Mouse (Mus musculus): ENCODE measurements around the gene Mup5. TPM values are rescaled to one million over a fixed set of nuclear protein-coding genes. Genes with fewer than 3 reads are reported as not detected.
"Not testable (repeated sequence)": the region's sequence is repeated elsewhere in the genome, so short reads cannot be mapped to it uniquely, and the experiment has no call there.

Mup5 gene
- polyA plus RNA-seq, 1 experiment from 2014 or later: not detected

DNA sequence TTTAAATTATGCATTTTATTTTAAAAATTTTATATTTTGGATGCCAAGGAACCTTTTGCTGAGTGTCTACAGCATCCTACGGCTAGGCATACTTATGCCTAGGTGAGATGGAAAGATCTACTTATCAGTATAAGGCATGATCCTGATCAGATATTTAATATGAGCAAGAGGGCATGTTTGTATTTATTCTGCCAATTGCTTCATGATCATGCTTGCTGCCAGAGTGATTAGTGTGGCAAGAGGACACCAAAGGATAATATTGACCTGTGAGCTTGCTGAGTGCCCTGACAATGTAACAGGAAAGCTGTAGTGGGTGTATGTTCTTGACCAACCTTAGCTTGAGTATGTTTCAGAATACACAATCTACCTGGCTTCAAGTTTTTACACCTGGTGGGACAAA is 45.3 kb downstream of the Mup5 start:
- ATAC-seq (ENCODE audit: low read depth); H3K9ac ChIP-seq; H3K4me3 ChIP-seq; H3K4me2 ChIP-seq; H3K9me3 ChIP-seq; H3K4me1 ChIP-seq (replicated peaks); H3K27me3 ChIP-seq; H3K36me3 ChIP-seq; H3K27ac ChIP-seq (replicated peaks): not testable (repeated sequence)
- WGBS: 96% methylated on average over 1 of the region's 1 CpGs

DNA sequence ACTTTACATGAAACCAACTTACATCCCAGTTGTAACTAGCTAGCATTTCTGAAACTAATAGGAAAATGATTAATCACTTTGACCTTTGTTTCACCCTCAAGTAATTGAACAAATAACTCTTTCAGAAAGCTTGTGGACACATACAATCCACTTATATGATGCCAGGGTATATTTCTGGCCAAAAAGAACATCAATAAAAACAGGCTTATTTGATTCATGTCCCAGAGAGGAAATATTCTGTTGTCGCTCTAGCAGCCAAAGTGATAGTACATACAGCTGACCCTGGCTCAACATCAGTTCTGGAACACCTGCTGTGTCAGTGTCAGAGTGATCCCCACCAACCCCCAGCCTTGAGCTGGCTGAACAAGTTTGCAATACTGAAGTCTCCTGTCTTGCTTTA is 50.8 kb downstream of the Mup5 start:
- not testable (repeated sequence) for H3K4me2 ChIP-seq; H3K27me3 ChIP-seq; H3K9me3 ChIP-seq; H3K4me1 ChIP-seq (replicated peaks); H3K9ac ChIP-seq; ATAC-seq (ENCODE audit: low read depth); H3K27ac ChIP-seq (replicated peaks); H3K36me3 ChIP-seq; H3K4me3 ChIP-seq
- 89% methylated on average over 1 of the region's 1 CpGs for WGBS

GRCm38 (mm10) chr4:61782169-61782568 is 52.9 kb downstream of the Mup5 start, which contains the start of gene Mup19:
TSS of gene Mup19 (minus strand) at chr4:61782269.
- not testable (repeated sequence) for ATAC-seq (ENCODE audit: low read depth); H3K9me3 ChIP-seq; H3K27me3 ChIP-seq; H3K4me3 ChIP-seq; H3K9ac ChIP-seq; H3K4me1 ChIP-seq (replicated peaks); H3K4me2 ChIP-seq; H3K36me3 ChIP-seq; H3K27ac ChIP-seq (replicated peaks)
- WGBS: 89% methylated on average over 1 of the region's 5 CpGs

Other genes with a start within 250 kb of the Mup5 start
- not detected in 2 replicates for gene Mup17, start 239.4 kb downstream of the Mup5 start, polyA plus RNA-seq (2015; fragmentation: Nextera tagmentation; extraction: Ambion mirVana)
- not detected in 2 replicates for gene Mup18, start 161.1 kb downstream of the Mup5 start, polyA plus RNA-seq (2015; fragmentation: Nextera tagmentation; extraction: Ambion mirVana)
- not detected in 2 replicates for gene Mup19, start 53.0 kb downstream of the Mup5 start, polyA plus RNA-seq (2015; fragmentation: Nextera tagmentation; extraction: Ambion mirVana)
- not detected in 2 replicates for gene Mup20, start 218.9 kb upstream of the Mup5 start, polyA plus RNA-seq (2015; fragmentation: Nextera tagmentation; extraction: Ambion mirVana)

All from neural tube, embryonic 13.5 days (tissue).